Mouse (Mus musculus) kidney, embryonic 15.5 days (tissue): ENCODE measurements at regions not wholly inside any gene's neighbourhood (a gene's known extent, or its start where the extent isn't known, plus 50 kb on each side); places are given as distances from the start of the nearest gene placed in this dataset.

Experiments used
- ATAC-seq: fragments of 200-750 bp; cut with Nextera tagmentation; replicated peaks from 2 replicates; pipeline ENCODE4 v1.8.0; 2017; ENCODE audit warnings: moderate TSS enrichment; ENCODE audit not compliant: low FRiP score
- H3K27ac ChIP-seq: fragments of 300-500 bp; sonication (generic); 2 replicates; pipeline ENCODE4 v1.5.1; 2015; ENCODE audit warnings: mild to moderate bottlenecking, inconsistent platforms
- H3K27me3 ChIP-seq: fragments of 300-500 bp; sonication (generic); 2 replicates; pipeline ENCODE4 v1.6.1; 2015; ENCODE audit warnings: inconsistent platforms
- H3K36me3 ChIP-seq: fragments of 300-500 bp; sonication (generic); 2 replicates; pipeline ENCODE4 v1.6.1; 2015; ENCODE audit warnings: inconsistent platforms
- H3K4me1 ChIP-seq: fragments of 300-500 bp; sonication (generic); 2 replicates; pipeline ENCODE4 v1.6.1; 2015; ENCODE audit warnings: inconsistent platforms
- H3K4me2 ChIP-seq: fragments of 300-500 bp; sonication (generic); 2 replicates; pipeline ENCODE4 v1.6.1; 2015; ENCODE audit warnings: moderate library complexity, mild to moderate bottlenecking, inconsistent platforms
- H3K4me3 ChIP-seq: fragments of 300-500 bp; sonication (generic); replicated peaks from 2 replicates; pipeline ENCODE4 v1.5.1; 2015; ENCODE audit warnings: mild to moderate bottlenecking, inconsistent platforms
- H3K9ac ChIP-seq: fragments of 300-500 bp; sonication (generic); 2 replicates; pipeline ENCODE4 v1.6.1; 2015; ENCODE audit warnings: mild to moderate bottlenecking, inconsistent platforms
- H3K9me3 ChIP-seq: fragments of 300-500 bp; sonication (generic); replicated peaks from 2 replicates; pipeline ENCODE4 v1.6.1; 2016; ENCODE audit warnings: inconsistent platforms
- WGBS: fragments of 180-500 bp; shearing (Covaris S2); methylation state at CpG from one replicate; pipeline ENCODE4 v1.1.7; 2015; ENCODE audit warnings: mixed read lengths; 5-methylcytosine and 5-hydroxymethylcytosine counted together

GRCm38 (mm10) chr3:38397615-38397956 is 87.1 kb downstream of the Ankrd50 start:
- no peak for ATAC-seq
- H3K9ac ChIP-seq: no peak overlapping the region
- no peak overlapping the region for H3K27ac ChIP-seq
- H3K4me2 ChIP-seq: no peak overlapping the region
- 0 out of 2 replicates have a peak, but pooled peaks cover 4% of the 10 kb centered on the region for H3K9me3 ChIP-seq
- no peak overlapping the region for H3K4me3 ChIP-seq
- peaks cover 6% of the 10 kb centered on the region for H3K27me3 ChIP-seq
- H3K36me3 ChIP-seq: no peaks in the 10 kb centered on the region
- H3K4me1 ChIP-seq: peaks cover 8% of the 10 kb centered on the region; the same call in 1 of the 2 replicates
- 76% methylated on average over 13 of the region's 13 CpGs for WGBS

GRCm38 (mm10) chr3:38396760-38397614 is 87.7 kb downstream of the Ankrd50 start:
- peaks cover 8% of the 10 kb centered on the region; the same call in 1 of the 2 replicates for H3K4me1 ChIP-seq
- H3K4me2 ChIP-seq: peak overlapping the region; percentile 56
- H3K27me3 ChIP-seq: peaks cover 6% of the 10 kb centered on the region
- no peaks in the 10 kb centered on the region for H3K36me3 ChIP-seq
- 7% methylated on average over 20 of the region's 20 CpGs for WGBS
- H3K9me3 ChIP-seq: 0 out of 2 replicates have a peak, but pooled peaks cover 3% of the 10 kb centered on the region
- no peak overlapping the region for H3K27ac ChIP-seq
- no peak overlapping the region for H3K9ac ChIP-seq
- H3K4me3 ChIP-seq: peak overlapping the region; percentile 25
- ATAC-seq: 0 out of 2 replicates have a peak, but pooled peaks have one; percentile 52

- H3K9ac ChIP-seq: no peak overlapping the region
- no peak overlapping the region for H3K27ac ChIP-seq
- H3K4me1 ChIP-seq: peaks cover 8% of the 10 kb centered on the region; the same call in 1 of the 2 replicates
- no peaks in the 10 kb centered on the region for H3K9me3 ChIP-seq
- H3K27me3 ChIP-seq: peaks cover 6% of the 10 kb centered on the region
- H3K36me3 ChIP-seq: no peaks in the 10 kb centered on the region
- H3K4me3 ChIP-seq: no peak overlapping the region
- no peak overlapping the region for H3K4me2 ChIP-seq
- 72% methylated on average over 4 of the region's 4 CpGs for WGBS
- ATAC-seq: no peak
These were observed 90.3 kb downstream of the Ankrd50 start for GRCm38 (mm10) chr3:38394308-38394707.

GRCm38 (mm10) chr3:38389647-38390046 is 95.0 kb downstream of the Ankrd50 start:
- Histone ChIP-seq H3K4me1 (no peaks in the 10 kb centered on the region), H3K36me3 (no peaks in the 10 kb centered on the region), H3K9me3 (no peaks in the 10 kb centered on the region), H3K9ac (no peak overlapping the region), H3K27me3 (no peaks in the 10 kb centered on the region), H3K27ac (no peak overlapping the region), H3K4me3 (no peak overlapping the region), H3K4me2 (no peak overlapping the region)
- WGBS: 81% methylated on average over 2 of the region's 2 CpGs
- no peak for ATAC-seq

- WGBS: 35% methylated on average over 3 of the region's 3 CpGs
- Histone ChIP-seq H3K27ac (no peak overlapping the region), H3K4me2 (no peak overlapping the region), H3K36me3 (no peaks in the 10 kb centered on the region), H3K4me3 (no peak overlapping the region), H3K4me1 (no peaks in the 10 kb centered on the region), H3K9ac (no peak overlapping the region), H3K27me3 (no peaks in the 10 kb centered on the region), H3K9me3 (no peaks in the 10 kb centered on the region)
- no peak for ATAC-seq
These were observed 95.7 kb downstream of the Ankrd50 start for GRCm38 (mm10) chr3:38388961-38389360.

- Histone ChIP-seq H3K27me3 (no peaks in the 10 kb centered on the region), H3K4me1 (no peaks in the 10 kb centered on the region), H3K9me3 (no peaks in the 10 kb centered on the region), H3K4me2 (no peak overlapping the region), H3K4me3 (no peak overlapping the region), H3K36me3 (no peaks in the 10 kb centered on the region), H3K27ac (no peak overlapping the region), H3K9ac (no peak overlapping the region)
- WGBS: 54% methylated on average over 3 of the region's 3 CpGs
- ATAC-seq: no peak
These were observed 101.9 kb downstream of the Ankrd50 start for GRCm38 (mm10) chr3:38382743-38383142.

- Histone ChIP-seq H3K36me3 (no peaks in the 10 kb centered on the region), H3K4me3 (no peak overlapping the region), H3K9me3 (no peaks in the 10 kb centered on the region), H3K27me3 (no peaks in the 10 kb centered on the region), H3K27ac (no peak overlapping the region), H3K9ac (no peak overlapping the region), H3K4me1 (no peaks in the 10 kb centered on the region), H3K4me2 (no peak overlapping the region)
- ATAC-seq: no peak
- 75% methylated on average over 5 of the region's 5 CpGs for WGBS
These were observed 103.0 kb downstream of the Ankrd50 start for GRCm38 (mm10) chr3:38381623-38382022.

- Histone ChIP-seq H3K27ac (no peak overlapping the region), H3K4me1 (no peaks in the 10 kb centered on the region), H3K4me2 (no peak overlapping the region), H3K4me3 (no peak overlapping the region), H3K9ac (no peak overlapping the region), H3K27me3 (no peaks in the 10 kb centered on the region), H3K9me3 (no peaks in the 10 kb centered on the region), H3K36me3 (no peaks in the 10 kb centered on the region)
- no peak for ATAC-seq
- WGBS: 84% methylated on average over 4 of the region's 4 CpGs
These were observed 111.0 kb downstream of the Ankrd50 start for GRCm38 (mm10) chr3:38373690-38374089.

- WGBS: 47% methylated on average over 2 of the region's 2 CpGs
- ATAC-seq: no peak
- Histone ChIP-seq H3K27ac (no peak overlapping the region), H3K9me3 (no peaks in the 10 kb centered on the region), H3K27me3 (no peaks in the 10 kb centered on the region), H3K36me3 (no peaks in the 10 kb centered on the region), H3K9ac (no peak overlapping the region), H3K4me2 (no peak overlapping the region), H3K4me3 (no peak overlapping the region), H3K4me1 (no peaks in the 10 kb centered on the region)
These were observed 112.9 kb downstream of the Ankrd50 start for GRCm38 (mm10) chr3:38371702-38372101.

GRCm38 (mm10) chr3:38363888-38364287 is 120.8 kb downstream of the Ankrd50 start:
- ATAC-seq: no peak
- 89% methylated on average over 4 of the region's 4 CpGs for WGBS
- Histone ChIP-seq H3K9me3 (no peaks in the 10 kb centered on the region), H3K9ac (no peak overlapping the region), H3K36me3 (no peaks in the 10 kb centered on the region), H3K4me3 (no peak overlapping the region), H3K27ac (no peak overlapping the region), H3K4me2 (no peak overlapping the region), H3K4me1 (peaks cover 13% of the 10 kb centered on the region), H3K27me3 (no peaks in the 10 kb centered on the region)

GRCm38 (mm10) chr3:38361411-38361810 is 123.2 kb downstream of the Ankrd50 start:
- ATAC-seq: no peak
- WGBS: 79% methylated on average over 4 of the region's 4 CpGs

GRCm38 (mm10) chr3:38360974-38361373 is 123.7 kb downstream of the Ankrd50 start:
- Histone ChIP-seq H3K36me3 (no peaks in the 10 kb centered on the region), H3K9ac (no peak overlapping the region), H3K27me3 (no peaks in the 10 kb centered on the region), H3K9me3 (no peaks in the 10 kb centered on the region), H3K27ac (peak overlapping the region; percentile 64), H3K4me1 (peaks cover 20% of the 10 kb centered on the region), H3K4me3 (no peak overlapping the region), H3K4me2 (0 out of 2 replicates have a peak overlapping the region, but pooled peaks have one; percentile 0)
- no peak for ATAC-seq
- WGBS: 63% methylated on average over 5 of the region's 5 CpGs

More at GRCm38 (mm10) chr3:38361411-38361810, 123.2 kb downstream of the Ankrd50 start:
- Histone ChIP-seq H3K9me3 (no peaks in the 10 kb centered on the region), H3K27ac (no peak overlapping the region), H3K4me2 (no peak overlapping the region), H3K4me1 (peaks cover 20% of the 10 kb centered on the region), H3K27me3 (no peaks in the 10 kb centered on the region), H3K4me3 (no peak overlapping the region), H3K9ac (no peak overlapping the region), H3K36me3 (no peaks in the 10 kb centered on the region)
